Mouse (Mus musculus) thymus, adult 18-20 months (tissue): ENCODE data around the gene Mfsd14a.

Experiments used
- DNase-seq, 2 experiments: peaks; one replicate each; pipeline ENCODE4 v3.0.0; 2022; ENCODE audit warnings: mixed read lengths in 2 of 2

Mfsd14a gene

GRCm38 (mm10) chr3:116594728-116595602 lies 67.5 kb downstream of the Mfsd14a start, which contains the start of gene Sass6:
Gene Sass6 (plus strand): TSS chr3:116594982.
- peak; percentile 89 to 94 for DNase-seq

DNA sequence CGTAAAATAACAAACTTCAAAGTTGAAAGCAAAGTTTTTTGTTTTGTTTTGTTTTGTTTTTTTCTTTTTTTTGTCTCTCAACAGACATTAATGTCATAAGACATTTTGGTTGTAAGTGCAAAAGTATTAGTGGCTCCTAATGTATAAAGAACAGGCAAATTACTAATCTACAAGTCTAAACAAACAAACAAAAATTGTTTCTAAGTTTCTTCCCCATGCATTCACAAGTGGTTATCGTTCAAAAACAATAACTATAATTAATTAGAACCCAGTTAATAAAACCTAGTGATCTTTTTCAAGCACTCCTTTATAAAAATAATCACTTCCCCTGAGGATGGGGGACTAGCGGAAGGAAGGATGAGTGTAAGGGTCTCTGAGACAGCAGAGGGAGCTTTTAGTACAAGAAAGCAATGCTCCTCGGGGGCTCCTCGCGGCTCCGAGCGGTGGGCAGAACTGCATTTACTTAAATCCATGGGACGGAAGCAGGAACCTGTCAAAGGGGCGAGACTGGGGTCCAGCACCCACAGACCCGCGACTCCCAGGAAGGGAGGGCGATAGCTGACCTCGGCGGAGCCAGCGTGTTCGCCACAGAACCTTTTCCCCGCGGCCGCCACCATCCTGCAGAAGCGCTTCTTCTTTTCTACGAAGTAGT lies 68.3 kb downstream of the Mfsd14a start:
- DNase-seq: no peak

DNA sequence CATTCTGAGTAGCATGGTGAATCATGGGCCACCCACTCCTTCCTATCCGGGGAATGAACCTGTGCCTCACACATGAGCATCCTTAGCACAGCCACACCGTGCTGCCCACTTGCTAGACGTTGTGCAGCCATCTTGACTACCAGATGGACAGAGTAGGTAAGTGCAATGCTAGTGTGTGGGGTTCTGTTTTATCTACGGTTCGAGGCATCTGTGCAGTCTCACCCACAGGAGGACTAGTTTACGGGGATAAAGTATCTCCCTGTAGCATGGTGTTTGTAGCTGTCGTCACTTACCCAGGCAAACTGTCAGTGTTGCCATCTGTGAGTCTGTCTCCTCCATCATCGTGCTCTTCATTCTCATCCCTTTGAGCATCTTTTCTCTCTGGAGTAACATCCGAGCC lies 80.3 kb downstream of the Mfsd14a start:
- no peak for DNase-seq
